Mouse (Mus musculus) kidney, postnatal 14 days (tissue): Measurements from ENCODE around the gene Rabep2.
A peak's percentile ranks its signal among the peaks of the same experiment; 100 is the strongest.

ENCODE experiments used
- DNase-seq: peaks from one replicate; pipeline ENCODE4 v3.0.0; 2022; ENCODE audit warnings: mixed read lengths

The Rabep2 gene

DNA sequence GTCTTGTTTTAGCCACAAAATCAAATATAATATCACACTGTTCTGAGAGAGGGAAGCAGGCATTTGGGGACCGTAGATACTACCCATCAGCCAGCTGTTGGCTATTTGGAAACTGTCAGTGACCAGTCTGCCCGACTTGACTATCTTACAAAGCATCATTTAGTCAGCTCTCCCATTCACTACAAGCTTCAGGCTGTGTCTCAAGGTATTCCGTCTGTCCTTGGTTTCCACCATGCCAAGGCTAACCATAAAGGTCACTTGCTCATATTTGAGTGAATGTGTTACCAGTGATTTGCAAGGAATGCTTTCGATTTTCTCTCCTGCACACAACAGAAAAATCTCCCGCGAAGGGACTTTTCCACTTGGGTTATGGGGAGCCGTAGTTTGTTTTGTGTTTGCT is 6.2 kb downstream of the Rabep2 start:
- DNase-seq: no peak

DNA sequence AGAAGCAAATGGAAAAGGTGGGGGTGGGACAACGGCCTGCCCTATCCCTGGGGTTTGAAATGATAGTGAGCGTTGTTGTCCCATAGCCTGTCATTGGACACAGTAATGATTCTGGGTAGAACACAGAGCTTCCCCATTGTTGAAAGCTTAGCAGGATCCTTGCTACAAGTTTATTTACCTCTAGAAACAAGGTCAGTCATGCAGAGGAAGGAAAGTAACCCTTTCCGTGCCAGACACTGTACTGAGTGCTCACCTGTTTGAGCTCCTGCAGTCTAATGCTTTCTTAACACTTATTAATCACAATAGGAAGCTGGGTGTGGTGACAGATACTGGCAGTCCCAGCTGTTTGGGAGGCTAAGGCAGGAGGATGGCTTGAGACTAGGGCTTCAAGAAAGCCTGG is 7.2 kb downstream of the Rabep2 start:
- DNase-seq: no peak

DNA sequence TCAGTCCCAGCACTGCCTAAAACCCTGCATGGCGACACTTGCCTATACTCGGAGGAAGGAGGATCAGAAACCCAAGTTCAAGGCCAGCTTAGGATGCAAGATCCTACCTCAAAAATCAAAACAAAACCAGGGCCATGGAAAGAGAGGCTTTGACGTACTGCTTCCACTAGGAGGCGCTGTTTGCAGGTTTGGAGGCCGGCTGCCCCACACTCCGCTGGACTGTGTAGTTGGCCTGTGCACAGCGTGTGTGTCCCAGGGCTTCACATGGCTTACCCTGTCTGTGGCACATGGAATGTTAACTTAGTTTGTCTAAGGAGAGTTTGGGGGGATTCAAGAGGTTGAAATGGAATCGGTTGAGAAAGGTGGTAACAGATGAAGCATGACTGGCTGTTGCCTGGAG is 8.3 kb downstream of the Rabep2 start:
- peak; percentile 55 for DNase-seq

DNA sequence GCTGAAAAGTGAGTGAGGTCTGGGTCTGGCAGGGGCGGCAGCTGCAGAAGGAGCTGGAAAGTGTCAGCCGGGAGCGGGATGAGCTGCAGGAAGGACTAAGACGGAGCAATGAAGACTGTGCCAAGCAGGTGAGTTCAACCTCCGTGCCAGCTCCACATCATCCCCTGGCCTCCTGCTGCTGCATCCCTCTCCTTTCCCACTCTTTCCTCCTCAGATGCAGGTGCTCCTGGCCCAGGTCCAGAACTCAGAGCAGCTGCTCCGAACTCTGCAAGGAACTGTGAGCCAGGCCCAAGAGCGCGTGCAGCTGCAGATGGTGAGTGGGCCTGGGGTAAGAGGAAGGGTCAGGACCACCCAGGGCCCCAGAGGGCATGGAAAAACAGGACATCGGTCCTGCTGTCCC is 11.6 kb downstream of the Rabep2 start:
- no peak for DNase-seq

DNA sequence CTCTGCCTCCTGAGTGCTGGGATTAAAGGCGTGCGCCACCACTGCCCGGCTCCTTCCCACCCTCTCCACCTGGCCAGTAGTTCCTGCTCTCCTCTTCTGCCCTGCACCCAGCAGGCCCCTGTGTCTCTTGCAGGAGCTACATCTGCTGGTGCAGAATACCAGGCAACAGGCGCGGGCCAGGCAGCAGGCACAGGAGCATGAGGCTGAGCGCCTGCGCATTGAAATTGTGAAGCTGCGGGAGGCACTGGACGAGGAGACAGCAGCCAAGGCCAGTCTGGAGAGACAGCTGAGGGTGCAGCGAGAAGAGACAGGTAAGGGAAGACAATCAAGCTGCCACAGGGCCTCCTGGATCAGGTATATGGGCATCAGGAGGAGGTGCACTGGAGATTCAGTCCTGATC is 15.4 kb downstream of the Rabep2 start:
- no peak for DNase-seq

DNA sequence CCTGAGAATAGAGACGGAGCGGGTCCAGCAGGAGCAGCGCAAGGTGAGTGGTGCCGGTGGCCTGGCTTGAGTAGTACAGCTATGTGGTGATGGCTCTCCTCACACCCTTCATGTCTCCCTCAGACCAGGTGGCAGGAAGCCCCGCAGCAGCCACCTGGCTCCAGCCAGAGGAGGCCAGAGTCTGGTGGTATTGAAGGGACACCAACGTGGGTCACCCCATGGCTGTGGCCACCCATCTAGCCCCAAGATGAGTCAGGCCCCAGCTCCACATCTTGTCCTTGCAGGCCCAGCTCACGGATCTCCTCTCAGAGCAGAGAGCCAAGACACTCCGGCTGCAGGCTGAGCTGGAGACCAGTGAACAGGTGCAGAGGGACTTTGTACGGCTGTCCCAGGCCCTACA is 16.0 kb downstream of the Rabep2 start:
- no peak for DNase-seq

DNA sequence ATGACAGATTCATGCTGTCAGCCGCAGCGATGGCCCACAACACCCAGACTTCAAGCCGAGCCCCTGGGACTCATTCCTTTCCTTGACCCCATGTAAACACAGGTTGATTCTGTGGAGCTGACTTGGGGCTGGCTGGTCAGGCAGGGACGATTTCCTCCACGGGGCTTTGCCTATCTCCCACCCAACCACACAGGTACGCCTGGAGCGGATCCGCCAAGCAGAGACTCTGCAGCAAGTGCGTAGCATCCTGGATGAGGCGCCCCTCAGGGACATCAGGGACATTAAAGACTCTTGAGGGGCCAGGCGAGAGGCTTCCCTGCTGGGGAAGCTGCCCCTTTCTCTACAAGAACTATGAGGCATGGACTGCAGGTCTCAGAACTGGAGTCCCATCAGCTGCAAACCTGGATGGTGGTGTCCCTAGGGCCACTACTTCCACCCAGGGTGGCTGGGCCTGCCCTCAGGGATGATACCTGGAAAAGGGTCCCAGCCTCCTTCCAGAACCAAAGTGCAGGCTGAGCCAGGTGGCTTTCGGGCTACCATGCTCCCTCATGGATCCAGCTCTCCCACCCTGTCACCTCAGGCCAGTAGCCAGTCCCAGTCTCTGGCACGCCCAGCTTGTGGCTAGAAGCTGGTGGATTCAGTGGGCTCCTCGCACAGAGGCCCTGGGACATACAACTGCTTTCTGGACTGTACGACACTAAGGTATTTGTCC is 16.7 kb downstream of the Rabep2 start:
- no peak for DNase-seq

DNA sequence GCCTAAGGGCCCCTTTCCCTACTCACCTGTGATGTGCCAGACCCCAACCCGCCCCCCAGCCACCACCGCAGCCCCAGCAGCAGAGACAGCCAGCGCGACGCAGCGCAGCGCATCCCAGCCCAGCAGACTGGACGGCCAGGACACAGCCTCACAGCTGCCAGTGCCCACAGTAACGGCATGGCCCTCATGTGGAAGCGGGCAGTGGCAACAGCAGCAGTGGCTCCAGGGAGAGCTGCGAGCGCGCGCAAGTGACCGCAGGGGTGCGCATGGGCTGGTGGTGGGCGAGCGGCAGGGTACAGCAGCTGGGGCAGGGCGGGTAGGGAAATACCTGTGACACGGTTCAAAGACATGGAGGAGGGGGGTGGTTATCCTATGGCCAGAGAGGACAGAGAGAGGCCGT is 17.7 kb downstream of the Rabep2 start:
- no peak for DNase-seq

DNA sequence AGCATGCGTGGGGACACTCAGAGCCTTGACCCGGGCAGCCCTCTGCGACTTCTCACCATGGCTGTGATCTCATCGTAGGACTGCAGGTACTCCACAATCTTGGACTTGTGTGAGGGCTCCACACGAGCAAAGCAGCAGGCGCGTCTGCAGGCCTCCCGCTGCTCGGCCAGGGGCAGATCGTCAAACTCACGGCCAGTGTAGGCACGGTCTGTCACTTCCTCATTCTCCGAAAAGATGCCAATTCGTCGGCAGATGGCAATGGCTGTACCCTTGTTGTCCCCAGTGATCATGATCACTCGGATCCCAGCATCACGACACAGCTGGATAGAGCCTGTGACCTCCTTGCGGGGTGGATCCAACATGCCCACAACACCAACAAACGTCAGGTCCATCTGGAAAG is 19.9 kb downstream of the Rabep2 start:
- DNase-seq: no peak

DNA sequence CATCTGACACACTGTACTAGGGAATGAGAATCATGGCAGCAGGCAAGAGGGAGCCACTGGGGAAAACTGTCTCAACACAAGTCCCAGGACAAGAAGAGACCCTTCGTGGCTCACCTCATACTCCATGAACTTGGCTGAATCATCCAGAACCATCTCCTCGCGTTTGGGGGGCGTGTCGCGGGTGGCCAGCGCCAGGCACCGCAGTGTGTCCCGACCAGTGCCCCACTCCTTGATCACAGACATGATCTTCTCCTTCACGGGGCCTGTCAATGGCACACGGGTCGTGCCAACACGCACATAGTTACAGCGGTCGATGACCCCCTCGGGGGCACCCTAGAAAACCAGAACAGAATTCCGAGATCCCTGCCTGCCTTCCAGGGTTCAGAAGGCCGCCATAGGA is 21.4 kb downstream of the Rabep2 start:
- no peak for DNase-seq

DNA sequence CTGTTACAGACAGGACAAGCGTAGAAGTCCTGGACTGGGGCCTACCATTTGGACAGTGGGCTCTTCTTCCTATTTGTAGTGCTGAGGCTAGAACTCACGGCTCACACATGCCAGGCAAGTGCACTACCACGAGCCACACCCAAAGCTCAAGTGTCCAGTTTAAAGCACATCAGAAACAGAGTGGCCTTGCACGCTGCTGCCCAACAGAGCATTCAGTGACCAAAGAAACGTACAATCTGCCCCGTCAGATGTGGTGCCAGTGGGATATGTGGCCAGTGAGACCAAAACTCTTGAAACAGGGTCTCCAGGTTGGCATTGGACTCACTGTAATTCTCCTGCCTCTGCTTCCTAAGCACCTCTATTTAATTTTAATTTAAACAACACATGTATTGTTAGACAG is 22.1 kb downstream of the Rabep2 start:
- DNase-seq: no peak

DNA sequence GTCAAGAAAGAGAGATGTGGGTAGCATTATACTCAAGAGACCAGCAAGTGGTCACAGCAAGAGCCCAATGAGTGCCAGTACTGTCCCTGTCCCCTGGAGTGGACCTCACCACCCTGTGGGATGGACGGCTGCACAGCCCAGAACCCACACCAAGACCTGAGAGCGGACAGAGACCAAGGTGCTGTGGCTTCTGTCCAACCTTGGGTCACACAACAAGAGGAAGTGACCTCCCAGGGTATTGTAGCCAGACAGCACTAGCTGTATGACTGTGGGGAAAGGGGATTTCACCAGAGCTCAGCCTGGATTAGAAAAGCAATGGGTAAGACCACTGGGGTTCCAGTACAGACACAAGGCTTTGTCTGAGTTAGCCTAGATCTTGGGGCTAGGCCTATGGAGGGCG is 23.7 kb downstream of the Rabep2 start:
- DNase-seq: no peak

DNA sequence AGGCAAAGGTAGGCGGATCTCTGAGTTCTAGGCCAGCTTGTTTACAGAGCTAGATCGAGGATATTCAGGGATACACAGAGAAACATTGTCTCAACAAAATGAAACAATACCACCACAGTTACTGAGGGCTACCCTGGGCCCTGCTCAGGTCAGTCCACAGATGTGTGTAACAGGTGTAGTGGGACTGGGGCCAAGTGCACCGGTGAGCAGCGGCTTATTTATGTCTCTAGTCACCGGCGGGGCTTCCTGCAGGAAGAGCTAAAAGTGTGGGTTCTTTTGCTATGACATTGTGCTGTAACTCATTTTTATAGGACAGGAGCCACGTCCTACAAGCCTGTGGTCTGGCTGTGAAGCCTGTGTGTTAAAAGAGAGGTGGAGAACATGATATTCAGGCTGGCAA is 25.3 kb downstream of the Rabep2 start:
- DNase-seq: no peak

DNA sequence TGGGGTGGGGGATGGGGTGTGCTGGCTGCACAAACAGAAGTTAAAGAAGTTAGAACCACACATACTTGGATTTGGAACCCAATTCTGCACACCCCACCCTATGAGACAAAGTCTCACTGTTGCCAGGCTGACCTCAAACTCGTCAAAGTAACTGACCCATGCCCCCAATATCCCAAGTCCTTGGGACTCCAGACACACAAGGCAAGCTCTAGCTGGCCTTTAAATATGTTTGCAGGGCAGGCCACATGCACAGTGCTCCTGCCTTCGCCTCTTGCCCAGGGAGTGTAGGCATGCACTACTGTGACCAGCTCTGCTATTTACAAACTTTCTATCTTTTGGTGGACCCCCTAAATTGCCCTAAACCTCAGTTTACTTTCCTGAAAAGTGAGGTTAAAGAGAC is 26.7 kb downstream of the Rabep2 start:
- DNase-seq: no peak

DNA sequence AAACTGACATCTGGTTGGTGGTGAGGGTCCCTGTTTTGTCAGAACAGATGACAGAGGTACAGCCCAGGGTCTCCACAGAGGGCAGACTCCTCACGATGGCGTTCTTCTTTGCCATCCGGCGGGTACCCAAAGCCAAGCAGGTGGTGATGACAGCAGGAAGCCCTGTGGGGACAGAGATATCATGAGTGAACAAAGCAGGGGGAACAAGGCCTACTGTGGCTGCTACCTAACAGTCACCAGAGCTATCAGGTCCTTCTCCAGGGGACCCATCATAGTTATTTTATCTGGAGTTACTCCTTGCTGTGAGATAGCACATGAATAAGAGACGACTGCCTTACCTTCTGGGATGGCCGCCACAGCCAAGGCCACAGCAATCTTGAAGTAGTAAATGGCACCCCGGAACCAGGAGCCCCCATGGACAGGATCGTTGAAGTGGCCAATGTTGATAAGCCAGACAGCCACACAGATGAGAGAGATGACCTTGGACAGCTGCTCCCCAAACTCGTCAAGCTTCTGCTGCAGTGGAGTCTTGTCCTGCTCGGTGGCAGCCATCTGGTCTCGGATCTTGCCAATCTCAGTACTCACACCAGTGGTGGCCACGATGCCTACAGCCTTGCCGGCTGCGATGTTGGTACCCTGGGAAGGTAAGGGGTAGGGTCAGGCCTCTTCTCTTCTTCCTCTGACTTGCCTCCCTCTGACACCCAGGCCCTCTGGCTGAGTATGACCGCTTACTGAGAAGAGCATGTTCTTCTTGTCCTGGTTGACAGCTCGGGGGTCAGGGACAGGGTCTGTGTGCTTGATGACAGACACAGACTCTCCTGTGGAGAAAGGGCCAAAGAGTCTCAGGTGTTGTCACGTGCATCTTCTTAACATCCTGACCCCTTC is 28.1 kb downstream of the Rabep2 start:
- no peak for DNase-seq

DNA sequence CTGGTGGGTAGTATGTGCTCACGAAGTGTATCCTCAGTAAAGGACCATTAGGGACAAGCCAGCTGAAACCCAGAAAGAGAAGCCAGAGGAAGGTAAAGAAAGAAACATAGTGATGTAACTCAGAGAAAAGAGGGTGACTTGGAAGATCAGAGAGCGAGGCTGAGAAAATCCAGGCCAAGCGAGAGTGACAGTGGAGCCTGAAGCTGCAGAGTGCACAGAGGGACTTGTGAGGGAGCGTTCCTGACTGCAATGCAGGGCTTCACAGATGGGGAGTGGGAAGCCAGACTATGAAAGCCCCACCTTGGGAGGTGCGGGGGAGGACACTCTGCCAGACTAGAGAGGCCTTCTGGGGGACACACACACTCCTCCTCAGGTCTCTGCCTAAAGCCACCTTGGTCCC is 29.7 kb downstream of the Rabep2 start:
- no peak for DNase-seq

DNA sequence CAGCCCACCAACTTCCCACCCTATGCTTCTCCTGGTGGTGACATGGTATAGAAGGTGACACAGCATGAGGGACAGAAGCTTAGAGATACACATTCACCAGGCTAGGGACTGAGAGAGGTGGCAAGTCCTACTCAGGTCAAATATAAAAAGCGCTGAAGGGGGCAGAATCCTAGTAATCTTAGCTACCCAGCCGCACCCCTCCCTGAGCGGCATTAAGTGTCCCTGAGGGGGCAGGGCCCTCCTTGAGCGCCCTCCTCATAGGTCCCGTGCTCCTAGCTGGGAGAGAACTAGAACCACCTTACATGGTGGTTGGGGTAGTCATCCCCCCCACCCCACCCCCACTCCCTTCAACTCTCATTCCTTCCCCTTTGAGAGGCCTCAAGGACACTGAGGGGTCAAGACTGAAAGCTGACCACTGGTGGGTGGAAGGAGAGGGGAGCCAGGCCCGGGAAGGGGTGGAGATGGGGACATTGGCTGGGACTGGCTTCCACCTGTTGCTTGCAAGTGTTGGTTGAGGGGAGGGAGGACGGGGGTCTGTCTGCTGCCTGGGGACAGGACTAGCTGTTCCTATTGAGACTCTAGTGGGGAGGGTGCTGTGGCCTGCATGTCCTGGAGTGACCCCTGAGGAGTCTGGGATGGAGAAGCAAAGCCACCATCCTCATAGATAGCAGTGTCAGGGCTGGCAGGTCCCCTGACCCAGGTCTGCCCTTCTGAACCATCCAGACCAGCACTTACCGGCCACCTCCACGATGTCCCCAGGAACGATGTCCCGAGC is 30.5 kb downstream of the Rabep2 start:
- DNase-seq: no peak

DNA sequence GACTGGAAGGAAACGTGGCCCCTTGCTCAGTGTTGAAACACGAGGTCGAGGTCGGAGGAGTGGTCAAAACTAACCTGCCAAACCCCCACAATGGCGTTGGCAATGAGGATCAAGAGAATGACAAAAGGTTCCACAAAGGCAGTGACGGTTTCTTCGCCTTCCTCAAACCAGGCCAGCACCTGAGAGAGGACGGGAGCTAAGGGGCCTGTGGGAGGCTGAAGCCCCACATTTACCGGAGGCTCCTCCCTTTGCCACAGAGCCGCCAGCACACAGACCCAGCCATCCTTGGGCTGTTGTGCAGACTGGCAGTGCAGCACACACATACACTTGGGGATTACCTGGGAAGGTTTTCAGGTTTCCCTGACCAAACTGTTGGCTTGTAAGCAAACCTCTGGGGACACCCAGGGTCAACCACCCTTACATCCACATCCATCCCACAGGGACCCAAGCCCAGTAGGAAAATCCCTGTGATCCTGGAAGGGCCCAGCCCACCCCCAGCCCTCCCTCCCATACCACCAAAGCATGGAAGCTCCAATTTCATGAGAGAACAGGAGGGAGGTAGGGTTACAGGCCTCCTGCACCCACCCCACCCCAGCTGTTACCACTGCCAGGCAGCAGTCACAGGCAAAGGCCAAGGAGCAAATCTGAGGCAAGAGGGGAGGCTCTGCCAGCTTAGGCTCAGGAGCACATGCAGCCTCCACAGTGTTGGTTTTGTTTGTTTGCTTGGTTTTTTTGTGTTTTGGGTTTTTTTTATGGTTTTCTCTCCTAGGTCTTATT is 32.3 kb downstream of the Rabep2 start:
- no peak for DNase-seq

DNA sequence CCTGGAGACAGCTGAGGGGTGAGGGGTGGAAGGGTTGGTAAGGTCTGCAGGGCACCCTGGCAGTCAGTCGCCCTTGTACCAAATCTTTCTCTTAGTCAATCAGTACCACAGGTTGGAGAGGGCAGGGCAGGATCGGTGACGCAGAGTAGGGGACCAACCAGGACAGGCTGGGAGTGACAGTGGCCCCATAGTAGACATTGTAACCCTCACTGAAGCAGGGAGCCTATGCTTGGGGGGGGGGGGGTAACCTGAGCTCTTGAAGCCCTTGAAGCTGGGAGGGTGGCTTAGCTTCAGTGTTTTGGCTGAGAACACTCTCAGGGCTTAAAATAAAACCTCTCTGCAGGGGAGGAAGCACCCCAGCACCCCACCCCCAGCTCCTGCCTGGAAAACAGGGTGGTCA is 33.1 kb downstream of the Rabep2 start:
- no peak for DNase-seq

DNA sequence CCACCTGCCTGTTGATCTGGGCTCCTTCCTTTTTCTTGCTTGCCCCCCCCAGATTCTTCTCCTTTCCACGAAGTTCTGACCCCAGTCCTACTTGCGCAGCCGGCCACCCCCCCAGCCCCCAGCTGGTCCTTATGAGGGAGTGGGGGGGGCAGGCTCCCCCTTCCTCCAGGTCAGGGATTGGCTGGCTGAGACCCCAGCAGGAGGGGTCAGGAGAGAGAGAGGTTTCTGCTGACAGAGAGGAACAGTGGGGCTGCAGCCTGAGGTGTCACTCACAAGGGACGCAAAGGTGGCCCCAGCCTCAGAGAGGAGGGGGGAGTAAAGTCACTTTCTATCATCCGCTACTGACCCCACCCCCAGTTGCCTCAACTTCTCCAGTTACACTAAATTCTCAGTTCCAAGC is 34.4 kb downstream of the Rabep2 start, which contains the start of gene Atp2a1:
Atp2a1 (minus strand) TSS at position 105 of the 400 bp plus-strand sequence.
- DNase-seq: no peak

DNA sequence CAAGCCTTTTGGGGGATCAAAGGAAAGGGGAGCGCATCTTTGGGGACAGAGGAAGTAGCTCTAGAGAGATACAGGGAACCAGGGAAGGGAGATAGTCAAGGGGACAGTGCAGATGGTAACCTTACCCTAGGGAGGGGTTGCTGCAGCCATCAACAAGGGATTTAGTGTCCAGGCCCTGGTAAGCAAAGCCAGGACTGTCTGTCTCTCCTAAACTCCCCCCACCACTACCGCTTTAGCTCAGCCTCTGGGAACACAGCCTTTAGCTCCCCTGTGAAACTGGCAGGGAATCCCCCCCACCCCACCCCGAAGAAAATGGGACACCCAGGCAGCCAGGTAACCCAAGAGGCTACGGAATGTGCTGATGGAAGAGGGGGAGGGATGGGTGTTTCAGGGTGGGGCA is 35.0 kb downstream of the Rabep2 start:
- no peak for DNase-seq

DNA sequence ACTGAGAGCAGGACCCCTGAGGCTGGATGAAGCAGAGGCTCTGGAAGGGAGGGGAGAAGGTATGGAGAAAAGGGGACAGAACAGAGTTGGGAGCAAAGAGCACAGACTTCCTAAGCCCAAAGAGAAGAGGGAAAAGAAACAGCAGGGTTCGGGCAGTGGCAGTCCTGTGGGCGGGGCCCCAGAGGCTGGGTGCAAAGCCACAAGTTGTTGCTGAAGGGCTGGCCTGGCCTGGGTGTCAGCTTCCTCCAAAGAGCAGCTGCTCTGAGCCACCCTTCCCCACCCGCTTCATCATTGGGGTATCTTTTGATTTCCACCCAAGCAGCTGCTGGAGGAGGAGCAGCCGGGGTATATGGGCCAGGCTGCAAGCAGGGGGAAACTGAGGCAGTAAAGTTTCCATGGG is 35.6 kb downstream of the Rabep2 start:
- DNase-seq: no peak

DNA sequence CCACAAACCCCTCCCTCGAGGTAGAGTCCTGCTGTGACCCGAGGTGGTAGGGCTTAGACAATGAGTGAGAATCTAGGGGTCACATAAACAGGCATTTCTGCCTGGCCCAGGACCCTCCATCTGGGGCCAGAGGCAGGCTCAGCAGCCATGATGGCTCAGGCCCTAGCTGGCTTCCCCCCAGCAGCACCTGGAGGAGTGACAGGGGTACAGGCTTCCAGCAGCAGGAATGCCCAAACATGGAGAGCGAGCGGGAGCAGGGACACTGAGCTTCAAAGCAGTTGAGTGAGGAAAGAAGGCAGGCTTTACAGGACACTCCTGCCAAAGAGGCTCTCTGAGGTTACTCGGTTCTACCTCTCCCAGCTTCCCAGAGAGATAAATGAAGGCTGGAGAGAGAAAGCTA is 36.3 kb downstream of the Rabep2 start:
- DNase-seq: no peak
